Mouse (Mus musculus): Measurements from ENCODE around the gene Prpf3.
"Not testable (repeated sequence)": the region's sequence is repeated elsewhere in the genome, so short reads cannot be mapped to it uniquely, and the experiment has no call there.

The Prpf3 gene

GRCm38 (mm10) chr3:95881979-95882815 lies 26.5 kb upstream of the Prpf3 start, which contains the start of gene Ciart:
Gene Ciart, minus strand, starts transcription at chr3:95882251.
- DNase-seq (ENCODE audit: low spot score), result peak; percentile 77

GRCm38 (mm10) chr3:95879063-95879462 lies 23.4 kb upstream of the Prpf3 start:
- DNase-seq (ENCODE audit: low spot score), result no peak

GRCm38 (mm10) chr3:95872048-95872447 lies 16.4 kb upstream of the Prpf3 start:
- no peak for DNase-seq (ENCODE audit: low spot score)

GRCm38 (mm10) chr3:95871392-95871867 lies 15.7 kb upstream of the Prpf3 start, which contains the start of gene Mrps21:
Gene Mrps21, minus strand, starts transcription at chr3:95871519.
- peak; percentile 43 for DNase-seq (ENCODE audit: low spot score)

GRCm38 (mm10) chr3:95870976-95871375 lies 15.3 kb upstream of the Prpf3 start:
- DNase-seq (ENCODE audit: low spot score), result no peak

- DNase-seq (ENCODE audit: low spot score), result no peak
Measured at GRCm38 (mm10) chr3:95867408-95867807, 11.7 kb upstream of the Prpf3 start.

- DNase-seq (ENCODE audit: low spot score), result no peak
Measured at GRCm38 (mm10) chr3:95866071-95866470, 10.4 kb upstream of the Prpf3 start.

- DNase-seq (ENCODE audit: low spot score), result no peak
Measured at GRCm38 (mm10) chr3:95865571-95865970, 9.9 kb upstream of the Prpf3 start.

GRCm38 (mm10) chr3:95865050-95865449 lies 9.4 kb upstream of the Prpf3 start:
- DNase-seq (ENCODE audit: low spot score), result no peak

- DNase-seq (ENCODE audit: low spot score), result no peak
Measured at GRCm38 (mm10) chr3:95863578-95863977, 7.9 kb upstream of the Prpf3 start.

GRCm38 (mm10) chr3:95861796-95862195 lies 6.1 kb upstream of the Prpf3 start:
- DNase-seq (ENCODE audit: low spot score), result no peak

- no peak for DNase-seq (ENCODE audit: low spot score)
Measured at GRCm38 (mm10) chr3:95861216-95861615, 5.5 kb upstream of the Prpf3 start.

- no peak for DNase-seq (ENCODE audit: low spot score)
Measured at GRCm38 (mm10) chr3:95860323-95860722, 4.6 kb upstream of the Prpf3 start.

- DNase-seq (ENCODE audit: low spot score), result not testable (repeated sequence)
Measured at GRCm38 (mm10) chr3:95858278-95858677, 2.6 kb upstream of the Prpf3 start.

- not testable (repeated sequence) for DNase-seq (ENCODE audit: low spot score)
Measured at GRCm38 (mm10) chr3:95857050-95857449, 1.4 kb upstream of the Prpf3 start.

GRCm38 (mm10) chr3:95856115-95856514 lies 430 bp upstream of the Prpf3 start:
- DNase-seq (ENCODE audit: low spot score), result no peak

- no peak for DNase-seq (ENCODE audit: low spot score)
Measured at GRCm38 (mm10) chr3:95851317-95851716, 4.4 kb downstream of the Prpf3 start.

GRCm38 (mm10) chr3:95850611-95851010 lies 5.1 kb downstream of the Prpf3 start:
- DNase-seq (ENCODE audit: low spot score), result no peak

GRCm38 (mm10) chr3:95842503-95843214 lies 13.0 kb downstream of the Prpf3 start:
- no peak for DNase-seq (ENCODE audit: low spot score)

- DNase-seq (ENCODE audit: low spot score), result no peak
Measured at GRCm38 (mm10) chr3:95839250-95839649, 16.4 kb downstream of the Prpf3 start.

- DNase-seq (ENCODE audit: low spot score), result no peak
Measured at GRCm38 (mm10) chr3:95829053-95829452, 26.6 kb downstream of the Prpf3 start.

GRCm38 (mm10) chr3:95826275-95826674 lies 29.4 kb downstream of the Prpf3 start:
- no peak for DNase-seq (ENCODE audit: low spot score)
